8 mouse cellular contexts compared by ENCODE assay signal in genomic region chr13:69532893-69533404, GRCm38 (mm10). TPM values are rescaled to one million over a fixed set of nuclear protein-coding genes. Genes with fewer than 3 reads are reported as not detected.
DNase-seq lines count a peak whose midpoint lies in the region; ATAC-seq and TF ChIP-seq lines count a peak whose summit lies in the region.

No protein-coding gene starts in this region.

- peaks cover 51% of the 10 kb centered on the region for H3K4me1 ChIP-seq in heart, embryonic 10.5 days
- peaks cover 64% of the 10 kb centered on the region for H3K4me1 ChIP-seq in E14TG2a.4 (replicated peaks; ENCODE audit: low read depth, low read length)
- H3K4me1 ChIP-seq in forebrain, embryonic 15.5 days, result peaks cover 57% of the 10 kb centered on the region
- H3K4me1 ChIP-seq in liver, postnatal 0 days (ENCODE audit: insufficient read depth), result peaks cover 35% of the 10 kb centered on the region

- H3K4me2 ChIP-seq in forebrain, embryonic 15.5 days (replicated peaks), result peak overlapping the region; percentile 86
- H3K4me2 ChIP-seq in liver, postnatal 0 days (ENCODE audit: low read depth, low read length), result peak overlapping the region; percentile 96

- no peak for ATAC-seq in forebrain, embryonic 15.5 days (replicated peaks)
- no peak for ATAC-seq in liver, postnatal 0 days

- DNase-seq in heart, embryonic 10.5 days (ENCODE audit: low spot score), result no peak
- no peak for DNase-seq in heart, postnatal 4 days
- DNase-seq in liver, postnatal 0 days, result no peak
- DNase-seq in adrenal gland, adult 8-10 months, result no peak
- no peak for DNase-seq in gastrocnemius, adult 8-10 months (ENCODE audit: low spot score in 2 of 2)
- no peak for DNase-seq in cerebellum, adult 11 months

- no peak for TF ChIP-seq EP300 in liver, postnatal 0 days (IDR thresholded peaks at IDR 0.05; ENCODE audit: low read depth)

- peak overlapping the region; percentile 96 for H3K4me3 ChIP-seq in heart, embryonic 10.5 days
- peak overlapping the region; percentile 90 for H3K4me3 ChIP-seq in E14TG2a.4 (replicated peaks; ENCODE audit: low read length)
- H3K4me3 ChIP-seq in forebrain, embryonic 15.5 days, result peak overlapping the region; percentile 99
- H3K4me3 ChIP-seq in liver, postnatal 0 days (ENCODE audit: low read depth, low read length), result peak overlapping the region; percentile 93

- 1% methylated on average over 9 of the region's 9 CpGs for WGBS in heart, embryonic 10.5 days
- WGBS in forebrain, embryonic 15.5 days, result 3% methylated on average over 9 of the region's 9 CpGs
- under 1% methylated on average over 9 of the region's 9 CpGs for WGBS in liver, postnatal 0 days (ENCODE audit: insufficient replicate concordance)

- H3K27ac ChIP-seq in heart, embryonic 10.5 days, result peak overlapping the region; percentile 99
- peak overlapping the region; percentile 96 for H3K27ac ChIP-seq in forebrain, embryonic 15.5 days (replicated peaks)
- H3K27ac ChIP-seq in liver, postnatal 0 days (ENCODE audit: low read depth), result peak overlapping the region; percentile 94

- H3K27me3 ChIP-seq in heart, embryonic 10.5 days (ENCODE audit: insufficient read depth, poor library complexity, severe bottlenecking), result no peaks in the 10 kb centered on the region
- no peaks in the 10 kb centered on the region for H3K27me3 ChIP-seq in E14TG2a.4 (ENCODE audit: insufficient read depth, low read length)
- no peaks in the 10 kb centered on the region for H3K27me3 ChIP-seq in forebrain, embryonic 15.5 days
- no peaks in the 10 kb centered on the region for H3K27me3 ChIP-seq in liver, postnatal 0 days (ENCODE audit: insufficient read depth, low read length)

- peaks cover 16% of the 10 kb centered on the region for H3K36me3 ChIP-seq in heart, embryonic 10.5 days
- H3K36me3 ChIP-seq in E14TG2a.4 (ENCODE audit: insufficient read depth, low read length), result peaks cover 40% of the 10 kb centered on the region
- H3K36me3 ChIP-seq in forebrain, embryonic 15.5 days, result no peaks in the 10 kb centered on the region
- peaks cover 6% of the 10 kb centered on the region for H3K36me3 ChIP-seq in liver, postnatal 0 days (replicated peaks; ENCODE audit: insufficient read depth, low read length)

- H3K9ac ChIP-seq in forebrain, embryonic 15.5 days (replicated peaks), result peak overlapping the region; percentile 96
- H3K9ac ChIP-seq in liver, postnatal 0 days (replicated peaks), result peak overlapping the region; percentile 75

- TF ChIP-seq CTCF in E14TG2a.4 (conservative IDR thresholded peaks at IDR 0.05; ENCODE audit: low read length), result no peak
- TF ChIP-seq CTCF in liver, postnatal 0 days (IDR thresholded peaks at IDR 0.05; ENCODE audit: low read depth), result peak; percentile 38

- H3K9me3 ChIP-seq in heart, embryonic 10.5 days, result no peaks in the 10 kb centered on the region
- H3K9me3 ChIP-seq in E14TG2a.4 (ENCODE audit: low read length), result no peaks in the 10 kb centered on the region
- no peaks in the 10 kb centered on the region for H3K9me3 ChIP-seq in forebrain, embryonic 15.5 days
- no peaks in the 10 kb centered on the region for H3K9me3 ChIP-seq in liver, postnatal 0 days (ENCODE audit: low read length)

RNA-seq across cellular contexts. Expression of gene Nsun2, which starts 0.6 kb away (rescaled TPM):
- polyA plus RNA-seq in heart, embryonic 10.5 days (2016; fragmentation: Nextera tagmentation; extraction: Ambion mirVana), result 106 and 140 TPM in 2 replicates
- total RNA-seq in heart, postnatal 4 days (2021), result 10 to 100 TPM; 48.9 to 50.9 TPM
- 84.1 and 87.3 TPM in 2 replicates for polyA plus RNA-seq in forebrain, embryonic 15.5 days (2015; fragmentation: Nextera tagmentation; extraction: Ambion mirVana)
- polyA plus RNA-seq in liver, postnatal 0 days (2015; fragmentation: Nextera tagmentation; extraction: Ambion mirVana), result 46.0 and 47.5 TPM in 2 replicates
- total RNA-seq in adrenal gland, adult 8-10 months (2022), result 10 to 100 TPM; 82.8 to 94.0 (median 84.4) TPM
- total RNA-seq in gastrocnemius, adult 8-10 months (2022), result 10 to 100 TPM; 41.3 to 58.5 (median 46.7) TPM

RNA-seq across cellular contexts. Expression of gene Tent4a, which starts 1.5 kb away (rescaled TPM):
- 3.2 and 4.6 TPM in 2 replicates for polyA plus RNA-seq in heart, embryonic 10.5 days (2016; fragmentation: Nextera tagmentation; extraction: Ambion mirVana)
- total RNA-seq in heart, postnatal 4 days (2021), result 10 to 100 TPM; 23.1 to 25.0 TPM
- polyA plus RNA-seq in forebrain, embryonic 15.5 days (2015; fragmentation: Nextera tagmentation; extraction: Ambion mirVana), result 8.4 and 8.5 TPM in 2 replicates
- 1.9 and 2.4 TPM in 2 replicates for polyA plus RNA-seq in liver, postnatal 0 days (2015; fragmentation: Nextera tagmentation; extraction: Ambion mirVana)
- 10 to 100 TPM; 22.6 to 24.5 (median 23.7) TPM for total RNA-seq in adrenal gland, adult 8-10 months (2022)
- total RNA-seq in gastrocnemius, adult 8-10 months (2022), result 1 to 10 TPM; 4.6 to 6.0 (median 5.5) TPM
